Mouse (Mus musculus) heart, adult 2 months (tissue): Measurements from ENCODE around the gene Pla2r1. TPM values are rescaled to one million over a fixed set of nuclear protein-coding genes. Genes with fewer than 3 reads are reported as not detected.

ENCODE experiments used
- DNase-seq, 2 experiments: peaks; one replicate each; pipeline ENCODE4 v3.0.0; 2021
- H3K27ac ChIP-seq: fragments of 200-600 bp; 2 replicates; pipeline ENCODE4 v1.8.1; 2022
- H3K27me3 ChIP-seq: fragments of 200-500 bp; 2 replicates; pipeline ENCODE4 v1.6.1; 2012; ENCODE audit warnings: mild to moderate bottlenecking, low read length, inconsistent platforms, mixed read lengths; ENCODE audit not compliant: control insufficient read depth, insufficient read depth
- H3K36me3 ChIP-seq: fragments of 200-500 bp; 2 replicates; pipeline ENCODE4 v1.6.1; 2012; ENCODE audit warnings: low read length, inconsistent platforms; ENCODE audit not compliant: control insufficient read depth, insufficient read depth
- H3K4me1 ChIP-seq: fragments of 200-500 bp; 2 replicates; pipeline ENCODE4 v1.6.1; 2011; ENCODE audit warnings: low read length; ENCODE audit not compliant: control insufficient read depth, insufficient read depth
- H3K4me3 ChIP-seq: fragments of 200-600 bp; 2 replicates; pipeline ENCODE4 v1.8.1; 2022
- H3K79me2 ChIP-seq: fragments of 200-500 bp; replicated peaks from 2 replicates; pipeline ENCODE4 v1.6.1; 2012; ENCODE audit warnings: mild to moderate bottlenecking, inconsistent platforms, low read length, moderate library complexity, mixed read lengths; ENCODE audit not compliant: control insufficient read depth, insufficient read depth
- H3K9ac ChIP-seq: fragments of 200-500 bp; 2 replicates; pipeline ENCODE4 v1.6.1; 2012; ENCODE audit warnings: low read depth, mild to moderate bottlenecking, control low read depth, inconsistent platforms, low read length, mixed read lengths
- CTCF ChIP-seq: fragments of 200-600 bp; IDR thresholded peaks from 2 replicates; pipeline ENCODE4 v1.8.1; 2022; ENCODE audit warnings: antibody characterized with exemption, mild to moderate bottlenecking, moderate library complexity
- EP300 ChIP-seq: fragments of 200-500 bp; IDR thresholded peaks from 2 replicates; pipeline ENCODE4 v1.6.1; 2011; ENCODE audit warnings: low read depth, low read length, control low read depth; ENCODE audit not compliant: insufficient read depth
- POLR2A ChIP-seq: fragments of 200-500 bp; IDR thresholded peaks from 2 replicates; pipeline ENCODE4 v1.6.1; 2011; ENCODE audit warnings: mild to moderate bottlenecking, low read depth, low read length, control low read depth; ENCODE audit not compliant: insufficient read depth
- WGBS: fragments of 180-500 bp; shearing (Covaris S2); methylation state at CpG from one replicate; pipeline ENCODE4 v1.1.7; 2018; 5-methylcytosine and 5-hydroxymethylcytosine counted together
- intact Hi-C: fragments of 180-260 bp; cut with DNase I; formaldehyde crosslinking; loops from one replicate; pipeline ENCODE4 v1.15.1; 2025
- polyA plus RNA-seq: library from polyadenylated mRNA; depleted of rRNA; stranded (reverse); fragments of >200 nt; gene quantifications from 2 replicates; pipeline ENCODE4 v1.2.3, GENCODE M21; 2012
- total RNA-seq, 2 experiments: library from RNA; stranded (reverse); gene quantifications; 2 replicates each; pipeline ENCODE4 v1.2.3; 2021

Gene Pla2r1
- total and polyA plus RNA-seq, 3 experiments, result 1.4 to 1.9 (median 1.7) TPM

- H3K79me2 ChIP-seq, result no peaks in the 10 kb centered on the region
- WGBS, result 25% methylated on average over 8 of the region's 8 CpGs
- no peaks in the 10 kb centered on the region for H3K27me3 ChIP-seq
- no peak overlapping the region for H3K27ac ChIP-seq
- intact Hi-C loops, result no loop called here
- H3K4me1 ChIP-seq, result no peaks in the 10 kb centered on the region
- DNase-seq, result peak in 1 of 2 experiments; percentile 7
- TF ChIP-seq POLR2A (no peak), CTCF (no peak), EP300 (no peak)
- H3K36me3 ChIP-seq, result no peaks in the 10 kb centered on the region
- H3K9ac ChIP-seq, result no peak overlapping the region
- H3K4me3 ChIP-seq, result no peak overlapping the region
These were observed 37.3 kb downstream of the Pla2r1 start for GRCm38 (mm10) chr2:60515817-60516216.

GRCm38 (mm10) chr2:60514863-60515262 is 38.2 kb downstream of the Pla2r1 start:
- Histone ChIP-seq H3K27ac (no peak overlapping the region), H3K36me3 (no peaks in the 10 kb centered on the region), H3K79me2 (no peaks in the 10 kb centered on the region), H3K9ac (no peak overlapping the region), H3K4me1 (no peaks in the 10 kb centered on the region; the same call in 1 of the 2 replicates), H3K27me3 (no peaks in the 10 kb centered on the region), H3K4me3 (no peak overlapping the region)
- TF ChIP-seq CTCF, result peak; percentile 49
- TF ChIP-seq EP300, result no peak
- no peak for TF ChIP-seq POLR2A
- no peak for DNase-seq
- 79% methylated on average over 4 of the region's 4 CpGs for WGBS
- intact Hi-C loops, result no loop called here

- Histone ChIP-seq H3K36me3 (no peaks in the 10 kb centered on the region), H3K27me3 (no peaks in the 10 kb centered on the region), H3K4me3 (no peak overlapping the region), H3K9ac (no peak overlapping the region), H3K4me1 (no peaks in the 10 kb centered on the region; the same call in 1 of the 2 replicates), H3K79me2 (no peaks in the 10 kb centered on the region), H3K27ac (no peak overlapping the region)
- 96% methylated on average over 1 of the region's 1 CpGs for WGBS
- DNase-seq, result no peak
- TF ChIP-seq EP300 (no peak), CTCF (no peak), POLR2A (no peak)
- intact Hi-C loops, result no loop called here
These were observed 42.4 kb downstream of the Pla2r1 start for GRCm38 (mm10) chr2:60510718-60511117.

- H3K4me3 ChIP-seq, result no peak overlapping the region
- no peak for DNase-seq
- no peaks in the 10 kb centered on the region for H3K79me2 ChIP-seq
- no peak for TF ChIP-seq CTCF
- TF ChIP-seq EP300, result no peak
- TF ChIP-seq POLR2A, result no peak
- H3K27ac ChIP-seq, result no peak overlapping the region
- H3K9ac ChIP-seq, result no peak overlapping the region
- H3K36me3 ChIP-seq, result no peaks in the 10 kb centered on the region
- intact Hi-C loops, result no loop called here
- no peaks in the 10 kb centered on the region for H3K27me3 ChIP-seq
- WGBS, result 36% methylated on average over 2 of the region's 2 CpGs
- peaks cover 3% of the 10 kb centered on the region; the same call in 1 of the 2 replicates for H3K4me1 ChIP-seq
These were observed 48.0 kb downstream of the Pla2r1 start for GRCm38 (mm10) chr2:60505145-60505544.

GRCm38 (mm10) chr2:60504718-60505117 is 48.4 kb downstream of the Pla2r1 start:
- Histone ChIP-seq H3K4me3 (no peak overlapping the region), H3K4me1 (peaks cover 3% of the 10 kb centered on the region; the same call in 1 of the 2 replicates), H3K79me2 (no peaks in the 10 kb centered on the region), H3K36me3 (no peaks in the 10 kb centered on the region), H3K9ac (no peak overlapping the region), H3K27me3 (no peaks in the 10 kb centered on the region), H3K27ac (no peak overlapping the region)
- TF ChIP-seq CTCF, result no peak
- TF ChIP-seq POLR2A, result no peak
- TF ChIP-seq EP300, result no peak
- WGBS, result 13% methylated on average over 2 of the region's 2 CpGs
- intact Hi-C loops, result no loop called here
- DNase-seq, result no peak

GRCm38 (mm10) chr2:60503991-60504390 is 49.1 kb downstream of the Pla2r1 start:
- Histone ChIP-seq H3K4me1 (peaks cover 3% of the 10 kb centered on the region; the same call in 1 of the 2 replicates), H3K27ac (no peak overlapping the region), H3K9ac (no peak overlapping the region), H3K4me3 (no peak overlapping the region), H3K79me2 (no peaks in the 10 kb centered on the region), H3K36me3 (no peaks in the 10 kb centered on the region), H3K27me3 (no peaks in the 10 kb centered on the region)
- DNase-seq, result no peak
- intact Hi-C loops, result no loop called here
- TF ChIP-seq CTCF (no peak), EP300 (no peak), POLR2A (no peak)
- 82% methylated on average over 4 of the region's 4 CpGs for WGBS
